Mouse (Mus musculus): ENCODE measurements around the gene Paqr8. TPM values are rescaled to one million over a fixed set of nuclear protein-coding genes. Genes with fewer than 3 reads are reported as not detected.
"Not testable (repeated sequence)": the region's sequence is repeated elsewhere in the genome, so short reads cannot be mapped to it uniquely, and the experiment has no call there.

The Paqr8 gene
- polyA plus RNA-seq, 1 experiment from 2014 or later: 4.4 TPM

DNA sequence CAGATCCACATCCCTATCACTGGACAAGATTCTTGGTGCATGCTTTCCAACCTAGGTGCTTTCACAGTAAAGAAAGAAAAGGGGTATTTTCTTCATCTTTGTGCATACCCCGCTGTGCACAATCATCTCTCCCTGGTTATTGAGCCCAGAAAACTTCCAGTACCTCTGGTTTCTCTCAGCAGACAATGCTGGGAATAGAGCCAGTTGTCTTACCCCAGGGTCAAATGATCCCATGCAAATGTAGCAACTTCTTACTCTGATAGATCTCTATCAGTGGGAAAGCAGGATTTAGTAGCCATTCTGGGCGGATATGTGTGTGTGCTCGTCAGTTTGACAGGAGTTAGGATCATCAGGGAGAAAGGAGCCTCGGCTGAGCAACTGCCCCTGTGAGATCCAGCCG lies 25.2 kb downstream of the Paqr8 start:
- Histone ChIP-seq H3K4me3 (no peak overlapping the region), H3K4me1 (peaks cover 8% of the 10 kb centered on the region; the same call in 1 of the 2 replicates), H3K36me3 (replicated peaks) (no peaks in the 10 kb centered on the region), H3K27me3 (replicated peaks; ENCODE audit: low read depth, poor library complexity, severe bottlenecking) (no peaks in the 10 kb centered on the region), H3K27ac (replicated peaks) (no peak overlapping the region), H3K9me3 (no peaks in the 10 kb centered on the region)
- DNase-seq (ENCODE audit: low spot score): no peak
- 85% methylated on average over 5 of the region's 5 CpGs for WGBS

DNA sequence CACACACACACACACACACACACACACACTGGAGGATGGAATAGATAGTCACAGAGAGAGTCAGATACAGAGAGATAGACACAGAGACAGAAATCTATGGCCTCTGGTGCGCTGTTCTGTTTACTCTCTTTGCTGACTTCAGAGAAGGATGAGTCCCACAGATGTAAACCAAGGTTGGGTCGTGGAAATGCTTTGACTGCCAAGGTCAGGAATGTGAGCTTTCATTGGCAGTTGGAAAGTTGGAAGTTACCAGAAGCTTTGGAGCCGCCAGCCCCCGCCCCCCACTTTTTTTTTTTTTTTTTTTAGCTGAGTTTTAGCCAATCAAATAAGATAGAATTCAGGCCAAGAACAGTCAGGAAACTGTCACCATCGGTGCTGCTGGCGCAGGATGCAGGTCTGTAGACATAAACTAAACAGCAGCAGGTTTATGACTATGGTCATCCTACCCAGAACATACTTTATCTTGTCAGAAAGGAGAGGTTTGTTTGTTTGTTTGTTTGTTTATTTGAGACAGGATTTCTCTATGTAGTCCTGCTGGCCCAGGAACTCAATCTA lies 27.2 kb downstream of the Paqr8 start:
- Histone ChIP-seq H3K27me3 (replicated peaks; ENCODE audit: low read depth, poor library complexity, severe bottlenecking) (no peaks in the 10 kb centered on the region), H3K4me3 (no peak overlapping the region), H3K4me1 (peaks cover 1% of the 10 kb centered on the region; the same call in 1 of the 2 replicates), H3K9me3 (no peaks in the 10 kb centered on the region), H3K36me3 (replicated peaks) (no peaks in the 10 kb centered on the region), H3K27ac (replicated peaks) (no peak overlapping the region)
- DNase-seq (ENCODE audit: low spot score): no peak
- WGBS: 88% methylated on average over 6 of the region's 6 CpGs

DNA sequence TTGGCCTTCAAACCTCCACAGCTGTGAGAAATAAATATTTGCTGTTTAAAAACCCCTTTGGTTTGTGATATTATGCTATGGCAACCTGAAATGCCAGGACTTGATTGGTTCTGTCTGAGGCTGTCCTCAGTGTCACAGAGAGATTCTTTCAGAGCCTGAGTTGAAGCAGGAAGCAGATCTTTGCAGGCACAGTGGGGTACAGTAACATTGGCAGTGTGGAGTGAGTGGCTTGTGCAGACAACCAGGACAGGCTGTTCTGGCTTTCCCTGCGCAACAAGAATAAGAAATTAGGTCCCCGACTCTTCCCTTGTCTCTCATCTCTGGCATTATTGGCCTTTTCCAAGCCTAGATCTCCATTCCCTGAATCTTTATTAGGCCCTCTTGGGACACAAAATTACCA lies 29.3 kb downstream of the Paqr8 start:
- Histone ChIP-seq H3K4me1 (peaks cover 5% of the 10 kb centered on the region), H3K27me3 (replicated peaks; ENCODE audit: low read depth, poor library complexity, severe bottlenecking) (no peaks in the 10 kb centered on the region), H3K27ac (replicated peaks) (no peak overlapping the region), H3K4me3 (no peak overlapping the region), H3K9me3 (no peaks in the 10 kb centered on the region), H3K36me3 (replicated peaks) (no peaks in the 10 kb centered on the region)
- DNase-seq (ENCODE audit: low spot score): no peak
- 84% methylated on average over 2 of the region's 2 CpGs for WGBS

DNA sequence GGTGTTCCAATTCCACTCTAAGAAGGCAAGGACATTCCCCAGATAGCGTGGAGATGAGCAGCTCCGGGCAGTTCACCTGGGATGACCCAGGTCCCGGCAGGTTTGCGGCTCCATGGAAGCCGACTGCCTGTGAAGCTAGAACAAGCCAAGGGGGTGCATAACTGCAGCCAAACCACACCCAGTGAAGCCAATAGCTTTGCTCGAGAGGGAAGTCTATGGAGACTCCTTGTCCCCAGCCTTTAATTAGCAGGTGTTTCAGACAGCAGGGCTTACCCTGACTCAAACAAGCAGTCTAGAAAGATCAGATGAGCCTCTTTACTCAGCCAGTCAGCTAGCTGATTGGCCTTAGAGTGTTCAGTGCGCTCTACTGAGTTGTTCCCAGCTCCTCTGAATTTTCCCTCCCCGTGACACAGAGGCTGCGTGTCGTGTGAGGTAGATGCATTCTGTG lies 30.7 kb downstream of the Paqr8 start:
- H3K4me1 ChIP-seq: peaks cover 5% of the 10 kb centered on the region
- WGBS: 84% methylated on average over 10 of the region's 10 CpGs
- H3K4me3 ChIP-seq: no peak overlapping the region
- DNase-seq (ENCODE audit: low spot score): no peak
- no peaks in the 10 kb centered on the region for H3K36me3 ChIP-seq (replicated peaks)
- H3K27ac ChIP-seq (replicated peaks): no peak overlapping the region
- H3K9me3 ChIP-seq: no peaks in the 10 kb centered on the region
- H3K27me3 ChIP-seq (replicated peaks; ENCODE audit: low read depth, poor library complexity, severe bottlenecking): no peaks in the 10 kb centered on the region

DNA sequence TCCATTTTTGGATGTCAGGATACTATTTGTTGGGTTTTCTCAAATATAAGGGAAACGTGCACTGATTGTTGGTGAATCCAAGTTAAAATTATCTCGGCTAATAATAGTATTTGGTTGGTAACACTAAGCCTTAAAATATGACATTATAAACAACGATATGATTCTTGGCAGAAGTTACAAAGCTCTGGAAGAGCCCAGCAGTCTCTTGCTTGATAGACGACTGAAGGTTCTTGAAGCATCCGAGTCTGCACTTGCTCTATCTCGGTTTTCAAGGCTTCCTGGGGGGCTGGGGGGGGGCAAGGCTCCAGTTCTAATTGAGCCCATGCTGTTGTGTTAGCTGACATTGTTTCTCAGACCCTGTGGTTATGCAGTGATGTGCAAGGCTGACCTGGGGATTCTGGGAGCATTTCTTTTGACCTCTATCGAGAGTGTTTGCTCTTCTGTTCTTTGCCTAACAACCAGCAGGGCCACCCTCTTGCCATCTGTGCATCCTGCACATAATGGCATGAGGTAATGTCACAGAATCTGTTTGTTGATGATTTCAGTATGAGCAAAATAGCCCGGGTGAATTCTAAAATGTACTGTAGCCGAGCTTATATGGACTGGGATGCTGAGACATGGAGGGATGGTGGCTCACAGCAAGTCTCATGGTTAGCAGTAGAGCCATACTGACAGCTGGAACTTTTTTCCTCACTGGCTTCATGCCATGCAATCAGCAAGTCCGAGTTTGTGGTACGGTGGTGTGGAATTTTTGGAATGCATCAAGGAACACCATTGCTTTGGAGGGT lies 32.4 kb downstream of the Paqr8 start:
- WGBS: 72% methylated on average over 11 of the region's 11 CpGs
- Histone ChIP-seq H3K4me3 (no peak overlapping the region), H3K36me3 (replicated peaks) (no peaks in the 10 kb centered on the region), H3K27ac (replicated peaks) (no peak overlapping the region), H3K4me1 (peaks cover 5% of the 10 kb centered on the region), H3K9me3 (no peaks in the 10 kb centered on the region), H3K27me3 (replicated peaks; ENCODE audit: low read depth, poor library complexity, severe bottlenecking) (no peaks in the 10 kb centered on the region)
- DNase-seq (ENCODE audit: low spot score): no peak

DNA sequence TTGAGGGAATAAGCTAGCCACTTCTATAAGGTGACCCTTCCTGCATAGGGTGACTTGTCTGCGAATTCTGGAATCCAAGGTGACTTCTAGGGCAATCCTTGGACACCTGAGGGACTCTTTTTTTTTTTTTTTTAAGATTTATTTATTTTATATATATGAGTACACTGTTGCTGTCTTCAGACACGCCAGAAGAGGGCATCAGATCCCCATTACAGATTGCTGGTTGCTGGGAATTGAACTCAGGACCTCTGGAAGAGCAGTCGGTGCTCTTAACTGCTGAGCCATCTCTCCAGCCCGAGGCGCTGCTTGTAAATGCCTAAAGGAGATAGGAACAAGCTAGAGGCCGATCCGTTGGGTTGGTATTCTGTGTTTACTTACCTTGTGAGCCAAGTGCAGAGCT lies 34.9 kb downstream of the Paqr8 start:
- not testable (repeated sequence) for H3K27ac ChIP-seq (replicated peaks); H3K27me3 ChIP-seq (replicated peaks; ENCODE audit: low read depth, poor library complexity, severe bottlenecking); H3K4me3 ChIP-seq; H3K9me3 ChIP-seq; DNase-seq (ENCODE audit: low spot score); H3K4me1 ChIP-seq; H3K36me3 ChIP-seq (replicated peaks)
- 85% methylated on average over 7 of the region's 7 CpGs for WGBS

DNA sequence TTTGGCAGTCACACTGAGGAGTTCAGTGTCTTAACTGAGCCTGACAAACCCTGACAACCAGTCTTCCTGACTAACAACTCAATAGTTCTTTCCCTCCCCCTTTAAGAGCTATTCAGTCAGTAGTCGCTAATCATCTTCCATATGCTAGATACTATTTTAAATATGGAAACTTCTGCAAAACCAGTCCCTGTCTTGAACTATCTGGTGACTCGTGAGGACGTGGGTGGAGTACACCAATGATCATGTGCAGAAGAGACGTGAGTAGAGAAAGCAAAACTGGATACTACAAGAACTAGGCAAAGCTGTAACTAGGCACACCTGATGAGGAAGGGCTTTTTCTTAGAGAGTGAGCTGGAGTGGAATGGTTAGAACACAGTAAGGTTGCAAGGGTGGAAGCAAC lies 35.5 kb downstream of the Paqr8 start:
- no peak overlapping the region for H3K4me3 ChIP-seq
- no peaks in the 10 kb centered on the region for H3K9me3 ChIP-seq
- no peak for DNase-seq (ENCODE audit: low spot score)
- H3K27me3 ChIP-seq (replicated peaks; ENCODE audit: low read depth, poor library complexity, severe bottlenecking): no peaks in the 10 kb centered on the region
- WGBS: 94% methylated on average over 4 of the region's 4 CpGs
- peaks cover 5% of the 10 kb centered on the region for H3K4me1 ChIP-seq
- H3K27ac ChIP-seq (replicated peaks): no peak overlapping the region
- H3K36me3 ChIP-seq (replicated peaks): no peaks in the 10 kb centered on the region

DNA sequence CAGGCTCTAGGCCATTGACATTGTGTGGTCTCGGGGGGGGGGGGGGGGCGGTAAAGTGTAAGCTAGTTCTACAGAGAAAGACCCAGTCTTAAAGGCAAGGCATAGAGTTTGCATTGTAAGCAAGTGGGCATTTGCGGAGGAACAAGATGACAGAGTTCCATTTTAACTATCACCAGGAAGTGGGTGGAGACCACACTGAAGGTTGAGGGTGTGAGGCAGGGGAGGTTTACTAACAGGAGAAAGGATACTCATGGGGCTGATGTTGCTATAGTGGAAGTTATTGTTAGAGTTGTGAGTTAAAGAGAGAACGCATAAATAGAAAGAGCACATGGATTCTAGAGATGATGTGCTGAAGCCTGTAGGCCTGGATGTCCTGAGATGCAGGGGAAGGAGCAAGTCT lies 36.0 kb downstream of the Paqr8 start:
- 90% methylated on average over 4 of the region's 4 CpGs for WGBS
- Histone ChIP-seq H3K36me3 (replicated peaks) (no peaks in the 10 kb centered on the region), H3K27ac (replicated peaks) (no peak overlapping the region), H3K9me3 (no peaks in the 10 kb centered on the region), H3K4me3 (no peak overlapping the region), H3K27me3 (replicated peaks; ENCODE audit: low read depth, poor library complexity, severe bottlenecking) (no peaks in the 10 kb centered on the region), H3K4me1 (peaks cover 5% of the 10 kb centered on the region)
- DNase-seq (ENCODE audit: low spot score): no peak

DNA sequence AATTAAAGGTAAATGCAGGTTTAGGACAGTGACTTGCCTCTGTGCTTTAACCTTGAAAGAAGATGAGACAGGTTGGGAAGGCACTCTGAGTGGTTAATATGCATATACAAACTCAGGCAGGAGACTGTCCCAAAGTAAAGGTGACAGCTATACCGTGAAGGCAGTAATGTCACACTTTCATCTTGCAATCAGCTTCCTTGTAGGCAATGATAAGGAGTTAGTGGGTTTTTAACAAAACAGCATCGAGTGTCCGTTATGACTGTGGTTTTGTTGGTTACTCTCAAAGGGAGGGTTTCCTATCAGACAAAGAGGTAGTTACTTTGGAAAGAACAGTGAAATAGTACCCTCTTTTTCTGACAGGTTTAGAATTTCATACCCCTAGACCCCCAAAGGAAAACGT lies 38.1 kb downstream of the Paqr8 start:
- no peaks in the 10 kb centered on the region for H3K27me3 ChIP-seq (replicated peaks; ENCODE audit: low read depth, poor library complexity, severe bottlenecking)
- no peaks in the 10 kb centered on the region for H3K9me3 ChIP-seq
- H3K4me1 ChIP-seq: no peaks in the 10 kb centered on the region
- no peaks in the 10 kb centered on the region for H3K36me3 ChIP-seq (replicated peaks)
- DNase-seq (ENCODE audit: low spot score): no peak
- WGBS: 79% methylated on average over 4 of the region's 4 CpGs
- no peak overlapping the region for H3K4me3 ChIP-seq
- H3K27ac ChIP-seq (replicated peaks): no peak overlapping the region

DNA sequence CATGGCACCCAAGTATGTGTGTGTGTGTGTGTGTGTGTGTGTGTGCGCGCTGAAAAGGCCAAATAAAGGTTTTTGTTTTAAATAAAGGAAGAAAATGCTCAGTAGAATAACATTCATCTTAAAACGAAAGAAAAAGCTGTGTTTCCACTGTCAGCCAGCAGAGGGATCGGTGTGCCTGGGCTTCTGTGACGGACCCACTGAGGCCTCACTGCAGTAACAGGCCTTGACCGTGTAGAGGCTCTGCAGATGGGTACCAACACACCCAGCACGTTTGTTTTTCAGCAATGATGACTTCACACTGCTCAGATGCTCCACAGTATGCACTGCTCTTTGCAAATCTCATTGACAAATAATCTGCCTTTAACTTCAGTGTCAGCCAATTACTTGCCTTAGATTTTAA lies 43.1 kb downstream of the Paqr8 start:
- Histone ChIP-seq H3K4me1 (no peaks in the 10 kb centered on the region), H3K9me3 (no peaks in the 10 kb centered on the region), H3K27me3 (replicated peaks; ENCODE audit: low read depth, poor library complexity, severe bottlenecking) (no peaks in the 10 kb centered on the region), H3K36me3 (replicated peaks) (peaks cover 13% of the 10 kb centered on the region), H3K4me3 (no peak overlapping the region), H3K27ac (replicated peaks) (no peak overlapping the region)
- peak; percentile 62 for DNase-seq (ENCODE audit: low spot score)
- WGBS: 20% methylated on average over 7 of the region's 7 CpGs

DNA sequence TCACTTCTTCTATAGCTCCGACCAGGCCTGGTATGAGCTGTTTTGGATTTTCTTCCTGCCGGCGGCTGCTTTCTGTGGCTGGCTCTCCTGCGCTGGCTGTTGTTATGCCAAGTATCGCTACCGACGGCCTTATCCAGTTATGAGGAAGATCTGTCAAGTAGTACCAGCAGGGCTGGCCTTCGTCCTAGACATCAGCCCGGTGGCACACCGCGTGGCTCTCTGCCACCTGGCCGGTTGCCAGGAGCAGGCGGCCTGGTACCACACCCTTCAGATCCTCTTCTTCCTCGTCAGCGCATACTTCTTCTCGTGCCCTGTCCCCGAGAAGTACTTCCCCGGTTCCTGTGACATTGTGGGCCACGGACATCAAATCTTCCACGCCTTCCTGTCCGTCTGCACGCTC lies 44.7 kb downstream of the Paqr8 start:
- Histone ChIP-seq H3K36me3 (replicated peaks) (peaks cover 13% of the 10 kb centered on the region), H3K9me3 (no peaks in the 10 kb centered on the region), H3K4me3 (no peak overlapping the region), H3K27me3 (replicated peaks; ENCODE audit: low read depth, poor library complexity, severe bottlenecking) (no peaks in the 10 kb centered on the region), H3K27ac (replicated peaks) (no peak overlapping the region), H3K4me1 (no peaks in the 10 kb centered on the region)
- DNase-seq (ENCODE audit: low spot score): no peak
- WGBS: 93% methylated on average over 22 of the region's 22 CpGs

DNA sequence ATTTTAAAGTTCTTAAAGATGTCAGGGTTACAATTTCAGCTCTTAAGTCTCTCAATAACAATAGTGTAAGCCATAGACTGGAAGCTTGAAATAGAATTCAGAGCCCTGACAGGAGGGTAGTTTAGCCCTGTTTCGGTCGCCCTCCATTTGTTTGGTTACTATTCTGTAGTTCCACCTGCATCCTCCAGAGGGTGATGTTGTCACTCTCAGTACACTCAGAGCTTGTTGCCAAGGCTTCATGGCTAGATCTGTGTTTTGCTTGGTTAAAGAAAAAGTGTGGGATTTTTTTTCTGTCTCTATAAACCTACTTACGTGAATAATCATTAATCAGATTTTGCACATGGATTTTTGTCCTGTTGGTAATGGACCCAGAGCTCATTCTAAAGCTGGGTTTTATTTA lies 48.6 kb downstream of the Paqr8 start:
- H3K4me3 ChIP-seq: no peak overlapping the region
- 34% methylated on average over 3 of the region's 3 CpGs for WGBS

DNA sequence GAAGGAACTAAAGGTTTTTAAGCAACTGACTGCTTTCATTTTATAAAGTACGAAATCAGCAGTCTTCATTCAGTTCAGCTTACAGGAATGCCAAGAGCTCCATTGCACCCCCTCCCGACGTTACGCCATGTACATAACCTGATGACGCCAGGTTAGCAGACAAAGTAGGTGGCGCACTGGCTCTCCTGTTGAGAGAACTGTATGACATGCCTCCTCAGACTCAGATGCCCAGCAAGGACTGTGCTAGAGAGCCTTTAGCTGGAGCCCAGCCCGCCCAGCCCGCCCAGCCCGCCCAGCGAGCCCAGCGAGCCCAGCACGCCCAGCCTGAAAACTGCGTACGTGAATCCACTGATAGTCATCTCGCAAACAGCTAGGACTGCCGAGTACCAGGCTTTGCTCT lies 49.7 kb downstream of the Paqr8 start:
- H3K27me3 ChIP-seq (replicated peaks; ENCODE audit: low read depth, poor library complexity, severe bottlenecking): no peaks in the 10 kb centered on the region
- DNase-seq (ENCODE audit: low spot score): peak; percentile 24

More for the DNA sequence above, 48.6 kb downstream of the Paqr8 start:
- peak; percentile 47 for DNase-seq (ENCODE audit: low spot score)
- Histone ChIP-seq H3K36me3 (replicated peaks) (peaks cover 13% of the 10 kb centered on the region), H3K27me3 (replicated peaks; ENCODE audit: low read depth, poor library complexity, severe bottlenecking) (no peaks in the 10 kb centered on the region), H3K4me1 (no peaks in the 10 kb centered on the region), H3K9me3 (no peaks in the 10 kb centered on the region), H3K27ac (replicated peaks) (no peak overlapping the region)

More for the DNA sequence above, 49.7 kb downstream of the Paqr8 start:
- H3K4me3 ChIP-seq: no peak overlapping the region
- whole genome bisulfite sequencing: 54% methylated on average over 16 of the region's 16 CpGs
- H3K36me3 ChIP-seq (replicated peaks): peaks cover 4% of the 10 kb centered on the region; the same call in 1 of the 2 replicates
- H3K4me1 ChIP-seq: no peaks in the 10 kb centered on the region
- H3K27ac ChIP-seq (replicated peaks): no peak overlapping the region
- H3K9me3 ChIP-seq: no peaks in the 10 kb centered on the region
